Mouse (Mus musculus) midbrain, embryonic 12.5 days (tissue): ENCODE results near the gene Olfr1242. TPM values are rescaled to one million over a fixed set of nuclear protein-coding genes. Genes with fewer than 3 reads are reported as not detected.

ENCODE experiments used
- ATAC-seq: fragments of 200-750 bp; cut with Nextera tagmentation; 2 replicates; pipeline ENCODE4 v1.8.0; 2017; ENCODE audit warnings: low read depth, moderate TSS enrichment, moderate library complexity; ENCODE audit not compliant: low FRiP score
- H3K27ac ChIP-seq: fragments of 300-500 bp; sonication (generic); replicated peaks from 2 replicates; pipeline ENCODE4 v1.5.1; 2016; ENCODE audit warnings: mild to moderate bottlenecking
- H3K27me3 ChIP-seq: fragments of 300-500 bp; sonication (generic); 2 replicates; pipeline ENCODE4 v1.6.1; 2016; ENCODE audit warnings: mild to moderate bottlenecking
- H3K36me3 ChIP-seq: fragments of 300-500 bp; sonication (generic); 2 replicates; pipeline ENCODE4 v1.6.1; 2016
- H3K4me1 ChIP-seq: fragments of 300-500 bp; sonication (generic); 2 replicates; pipeline ENCODE4 v1.6.1; 2016
- H3K4me2 ChIP-seq: fragments of 300-500 bp; sonication (generic); replicated peaks from 2 replicates; pipeline ENCODE4 v1.6.1; 2016; ENCODE audit warnings: mild to moderate bottlenecking, moderate library complexity
- H3K4me3 ChIP-seq: fragments of 300-500 bp; sonication (generic); 2 replicates; pipeline ENCODE4 v1.5.1; 2016; ENCODE audit warnings: mild to moderate bottlenecking
- H3K9ac ChIP-seq: fragments of 300-500 bp; sonication (generic); replicated peaks from 2 replicates; pipeline ENCODE4 v1.6.1; 2016; ENCODE audit warnings: mild to moderate bottlenecking, moderate library complexity
- H3K9me3 ChIP-seq: fragments of 300-500 bp; sonication (generic); 2 replicates; pipeline ENCODE4 v1.6.1; 2016; ENCODE audit warnings: mild to moderate bottlenecking
- WGBS: fragments of 180-500 bp; shearing (Covaris S2); methylation state at CpG from one replicate; pipeline ENCODE4 v1.1.7; 2016; 5-methylcytosine and 5-hydroxymethylcytosine counted together
- polyA plus RNA-seq: library from polyadenylated mRNA; unstranded; fragments of >200 nt; fragmentation: Nextera tagmentation; extraction: Ambion mirVana; gene quantifications from 2 replicates; pipeline ENCODE4 v1.2.1, GENCODE M21; 2016

Olfr1242 gene
- not detected in 2 replicates for polyA plus RNA-seq

GRCm38 (mm10) chr2:89498235-89498634, at the start of gene Olfr1242:
TSS of gene Olfr1242 (minus strand) at chr2:89498335.
- no peak within 1 kb of the TSS for H3K4me2 ChIP-seq
- H3K4me1 ChIP-seq: no peaks in the 10 kb centered on the region
- H3K27me3 ChIP-seq: no peaks in the 10 kb centered on the region
- no peak within 1 kb of the TSS for H3K9ac ChIP-seq
- ATAC-seq: no peak
- no peak within 1 kb of the TSS for H3K4me3 ChIP-seq
- no peaks in the 10 kb centered on the region for H3K9me3 ChIP-seq
- H3K36me3 ChIP-seq: no peaks in the 10 kb centered on the region
- WGBS: 82% methylated on average over 1 of the region's 1 CpGs
- no peak within 1 kb of the TSS for H3K27ac ChIP-seq

- H3K36me3 ChIP-seq: no peaks in the 10 kb centered on the region
- no peak overlapping the region for H3K4me3 ChIP-seq
- no peak for ATAC-seq
- H3K4me1 ChIP-seq: no peaks in the 10 kb centered on the region
- H3K27ac ChIP-seq: no peak overlapping the region
- no peaks in the 10 kb centered on the region for H3K9me3 ChIP-seq
- H3K27me3 ChIP-seq: no peaks in the 10 kb centered on the region
- 47% methylated on average over 2 of the region's 2 CpGs for WGBS
- H3K4me2 ChIP-seq: no peak overlapping the region
- no peak overlapping the region for H3K9ac ChIP-seq
These were observed 46.4 kb upstream of the Olfr1242 start for GRCm38 (mm10) chr2:89544516-89544915.

- no peak overlapping the region for H3K9ac ChIP-seq
- no peak overlapping the region for H3K27ac ChIP-seq
- H3K36me3 ChIP-seq: no peaks in the 10 kb centered on the region
- no peaks in the 10 kb centered on the region for H3K27me3 ChIP-seq
- WGBS: 68% methylated on average over 1 of the region's 1 CpGs
- H3K4me3 ChIP-seq: no peak overlapping the region
- no peak for ATAC-seq
- no peaks in the 10 kb centered on the region for H3K4me1 ChIP-seq
- no peak overlapping the region for H3K4me2 ChIP-seq
- H3K9me3 ChIP-seq: no peaks in the 10 kb centered on the region
These were observed 41.8 kb upstream of the Olfr1242 start for GRCm38 (mm10) chr2:89539923-89540322.

GRCm38 (mm10) chr2:89531387-89531786, 33.3 kb upstream of the Olfr1242 start, which contains the start of gene Olfr1243:
TSS of gene Olfr1243 (minus strand) at chr2:89531487.
- H3K36me3 ChIP-seq: no peaks in the 10 kb centered on the region
- ATAC-seq: no peak
- WGBS: 82% methylated on average over 1 of the region's 1 CpGs
- H3K4me3 ChIP-seq: no peak within 1 kb of the TSS
- no peaks in the 10 kb centered on the region for H3K4me1 ChIP-seq
- no peak within 1 kb of the TSS for H3K27ac ChIP-seq
- no peak within 1 kb of the TSS for H3K9ac ChIP-seq
- no peak within 1 kb of the TSS for H3K4me2 ChIP-seq
- H3K9me3 ChIP-seq: no peaks in the 10 kb centered on the region
- H3K27me3 ChIP-seq: no peaks in the 10 kb centered on the region

- Histone ChIP-seq H3K9me3 (no peaks in the 10 kb centered on the region), H3K9ac (no peak within 1 kb of the TSS), H3K27ac (no peak within 1 kb of the TSS), H3K36me3 (no peaks in the 10 kb centered on the region), H3K27me3 (no peaks in the 10 kb centered on the region), H3K4me1 (no peaks in the 10 kb centered on the region), H3K4me2 (no peak within 1 kb of the TSS), H3K4me3 (no peak within 1 kb of the TSS)
- ATAC-seq: no peak
These were observed 11.1 kb downstream of the Olfr1242 start, which contains the start of gene Olfr1241 for GRCm38 (mm10) chr2:89487026-89487425. TSS of gene Olfr1241 (minus strand) at chr2:89487126.

GRCm38 (mm10) chr2:89442900-89443299, 55.2 kb downstream of the Olfr1242 start, which contains the start of gene Olfr1240:
TSS of gene Olfr1240 (minus strand) at chr2:89443000.
- WGBS: 88% methylated on average over 3 of the region's 3 CpGs

More at GRCm38 (mm10) chr2:89442900-89443299, 55.2 kb downstream of the Olfr1242 start, which contains the start of gene Olfr1240:
- no peaks in the 10 kb centered on the region for H3K4me1 ChIP-seq
- ATAC-seq: no peak
- H3K9me3 ChIP-seq: no peaks in the 10 kb centered on the region
- H3K4me2 ChIP-seq: no peak within 1 kb of the TSS
- H3K36me3 ChIP-seq: no peaks in the 10 kb centered on the region
- no peak within 1 kb of the TSS for H3K27ac ChIP-seq
- no peak within 1 kb of the TSS for H3K9ac ChIP-seq
- H3K4me3 ChIP-seq: no peak within 1 kb of the TSS
- H3K27me3 ChIP-seq: no peaks in the 10 kb centered on the region

Other genes starting within 250 kb of the Olfr1242 start
- not detected in 2 replicates for gene Olfr1228, start 244.3 kb downstream of the Olfr1242 start, polyA plus RNA-seq
- not detected in 2 replicates for gene Olfr1229, start 210.3 kb downstream of the Olfr1242 start, polyA plus RNA-seq
- not detected in 2 replicates for gene Olfr1230, start 201.1 kb downstream of the Olfr1242 start, polyA plus RNA-seq
- not detected in 2 replicates for gene Olfr1231, start 191.3 kb downstream of the Olfr1242 start, polyA plus RNA-seq
- not detected in 2 replicates for gene Olfr1232, start 168.7 kb downstream of the Olfr1242 start, polyA plus RNA-seq
- not detected in 2 replicates for gene Olfr1233, start 155.9 kb downstream of the Olfr1242 start, polyA plus RNA-seq
- gene Olfr1234, start 133.5 kb downstream of the Olfr1242 start, polyA plus RNA-seq: not detected in 2 replicates
- gene Olfr1238, start 88.7 kb downstream of the Olfr1242 start, polyA plus RNA-seq: not detected in 2 replicates
- not detected in 2 replicates for gene Olfr1239, start 77.9 kb downstream of the Olfr1242 start, polyA plus RNA-seq
- gene Olfr1240, start 55.3 kb downstream of the Olfr1242 start, polyA plus RNA-seq: not detected in 2 replicates
- gene Olfr1241, start 11.2 kb downstream of the Olfr1242 start, polyA plus RNA-seq: not detected in 2 replicates
- gene Olfr1243, start 33.2 kb upstream of the Olfr1242 start, polyA plus RNA-seq: not detected in 2 replicates
- not detected in 2 replicates for gene Olfr1245, start 80.1 kb upstream of the Olfr1242 start, polyA plus RNA-seq
- gene Olfr1246, start 94.8 kb upstream of the Olfr1242 start, polyA plus RNA-seq: not detected in 2 replicates
- not detected in 2 replicates for gene Olfr1247, start 115.8 kb upstream of the Olfr1242 start, polyA plus RNA-seq
- not detected in 2 replicates for gene Olfr1248, start 119.9 kb upstream of the Olfr1242 start, polyA plus RNA-seq
- gene Olfr1249, start 136.6 kb upstream of the Olfr1242 start, polyA plus RNA-seq: not detected in 2 replicates
- not detected in 2 replicates for gene Olfr1250, start 163.1 kb upstream of the Olfr1242 start, polyA plus RNA-seq
- gene Olfr1251, start 173.6 kb upstream of the Olfr1242 start, polyA plus RNA-seq: not detected in 2 replicates
- not detected in 2 replicates for gene Olfr1252, start 226.7 kb upstream of the Olfr1242 start, polyA plus RNA-seq